Mouse (Mus musculus) left cerebral cortex, adult 11 months (tissue): ENCODE measurements around the gene Nono.
A peak's percentile ranks its signal among the peaks of the same experiment; 100 is the strongest.

Source experiments
- DNase-seq: peaks from one replicate; pipeline ENCODE4 v3.0.0; 2022; ENCODE audit warnings: low spot score

The Nono gene

GRCm38 (mm10) chrX:101429142-101429949 is at the start of gene Nono:
Nono (plus strand) TSS chrX:101429318.
- peak; percentile 84 for DNase-seq

GRCm38 (mm10) chrX:101379744-101380143 is 49.4 kb upstream of the Nono start:
- DNase-seq, result no peak

- DNase-seq, result peak; percentile 33
Observed at GRCm38 (mm10) chrX:101383455-101383854, 45.7 kb upstream of the Nono start.

- DNase-seq, result no peak
Observed at GRCm38 (mm10) chrX:101384439-101385137, 44.5 kb upstream of the Nono start.

GRCm38 (mm10) chrX:101386222-101386621 is 42.9 kb upstream of the Nono start:
- no peak for DNase-seq

GRCm38 (mm10) chrX:101388866-101389537 is 40.1 kb upstream of the Nono start:
- no peak for DNase-seq

- no peak for DNase-seq
Observed at GRCm38 (mm10) chrX:101394341-101394740, 34.8 kb upstream of the Nono start.

- no peak for DNase-seq
Observed at GRCm38 (mm10) chrX:101396459-101396858, 32.7 kb upstream of the Nono start.

- DNase-seq, result peak; percentile 12
Observed at GRCm38 (mm10) chrX:101418946-101419724, 10.0 kb upstream of the Nono start.

GRCm38 (mm10) chrX:101419725-101420699 is 9.1 kb upstream of the Nono start:
- peak; percentile 76 for DNase-seq

GRCm38 (mm10) chrX:101420700-101421095 is 8.4 kb upstream of the Nono start, which contains the start of gene Zmym3:
Zmym3 (minus strand) TSS chrX:101420849.
- no peak for DNase-seq

- no peak for DNase-seq
Observed at GRCm38 (mm10) chrX:101423462-101423861, 5.7 kb upstream of the Nono start.

- DNase-seq, result no peak
Observed at GRCm38 (mm10) chrX:101427774-101428173, 1.3 kb upstream of the Nono start.

- peak; percentile 13 for DNase-seq
Observed at GRCm38 (mm10) chrX:101428785-101429141, 355 bp upstream of the Nono start.

- no peak for DNase-seq
Observed at GRCm38 (mm10) chrX:101429976-101430375, 858 bp downstream of the Nono start.

GRCm38 (mm10) chrX:101448886-101449475 is 19.9 kb downstream of the Nono start, which contains the start of gene Itgb1bp2:
Itgb1bp2 (plus strand) TSS chrX:101449088.
- DNase-seq, result no peak

GRCm38 (mm10) chrX:101451147-101451546 is 22.0 kb downstream of the Nono start:
- no peak for DNase-seq

- no peak for DNase-seq
Observed at GRCm38 (mm10) chrX:101451591-101451990, 22.5 kb downstream of the Nono start.

GRCm38 (mm10) chrX:101472202-101472601 is 43.1 kb downstream of the Nono start:
- DNase-seq, result no peak
